Mouse (Mus musculus) thymus, adult 2 months (tissue): Measurements from ENCODE around the gene Lrrc31.

Experiments used
- CTCF ChIP-seq: fragments of 200-500 bp; IDR thresholded peaks from 2 replicates; pipeline ENCODE4 v1.5.1; 2012; ENCODE audit warnings: mild to moderate bottlenecking, control low read depth, low read length, moderate library complexity, borderline replicate concordance; ENCODE audit not compliant: control insufficient read depth, poor library complexity, insufficient read depth; ENCODE audit errors: extremely low read depth
- POLR2A ChIP-seq: fragments of 200-500 bp; IDR thresholded peaks from 2 replicates; pipeline ENCODE4 v1.6.1; 2012; ENCODE audit warnings: mild to moderate bottlenecking, low read length, control low read depth, moderate library complexity; ENCODE audit not compliant: control insufficient read depth, poor library complexity, insufficient read depth; ENCODE audit errors: extremely low read depth

DNA sequence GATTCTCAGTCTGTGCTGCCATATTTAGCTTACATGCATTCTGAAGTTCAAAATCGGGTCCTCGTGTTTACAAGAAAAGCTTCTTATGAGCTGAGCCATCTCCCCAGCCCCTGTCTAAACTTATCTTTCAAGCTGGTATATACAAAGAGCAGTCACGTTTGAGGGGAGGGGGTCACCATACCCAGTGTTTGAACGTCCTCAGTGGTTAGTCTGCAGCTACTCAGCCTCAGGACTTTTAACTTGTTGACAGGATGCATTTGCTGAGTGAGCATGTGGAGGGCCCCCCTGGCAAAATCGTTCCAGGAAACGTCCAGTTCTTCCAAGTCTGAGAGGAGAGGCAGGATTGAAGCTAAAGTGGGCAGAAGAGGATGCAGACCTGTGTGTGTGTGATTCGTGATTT, 8.7 kb downstream of the Lrrc31 start:
- TF ChIP-seq CTCF: no peak
- TF ChIP-seq POLR2A: no peak
